Mouse (Mus musculus) midbrain, postnatal 0 days (tissue): ENCODE data around the gene Ggt6. TPM values are rescaled to one million over a fixed set of nuclear protein-coding genes. Genes with fewer than 3 reads are reported as not detected.
"Not testable (repeated sequence)": the region's sequence is repeated elsewhere in the genome, so short reads cannot be mapped to it uniquely, and the experiment has no call there.

Experiments used
- ATAC-seq: fragments of 200-750 bp; cut with Nextera tagmentation; 2 replicates; pipeline ENCODE4 v1.8.0; 2017; ENCODE audit warnings: moderate number of reproducible peaks, mild to moderate bottlenecking, moderate TSS enrichment, moderate library complexity; ENCODE audit not compliant: low FRiP score
- DNase-seq: peaks from one replicate; pipeline ENCODE4 v3.0.0-alpha.2; 2015; ENCODE audit warnings: low spot score
- H3K27ac ChIP-seq: fragments of 300-500 bp; sonication (generic); 2 replicates; pipeline ENCODE4 v1.5.1; 2014; ENCODE audit warnings: low read depth, mild to moderate bottlenecking, low read length, mixed read lengths
- H3K27me3 ChIP-seq: fragments of 300-500 bp; sonication (generic); 2 replicates; pipeline ENCODE4 v1.6.1; 2014; ENCODE audit warnings: low read length, control low read depth, mixed read lengths; ENCODE audit not compliant: insufficient read depth
- H3K36me3 ChIP-seq: fragments of 300-500 bp; sonication (generic); 2 replicates; pipeline ENCODE4 v1.6.1; 2014; ENCODE audit warnings: low read length, control low read depth, mixed read lengths; ENCODE audit not compliant: insufficient read depth
- H3K4me1 ChIP-seq: fragments of 300-500 bp; sonication (generic); 2 replicates; pipeline ENCODE4 v1.6.1; 2014; ENCODE audit warnings: mild to moderate bottlenecking, control low read depth, antibody characterized with exemption, low read length, mixed read lengths; ENCODE audit not compliant: insufficient read depth
- H3K4me2 ChIP-seq: fragments of 300-500 bp; sonication (generic); 2 replicates; pipeline ENCODE4 v1.6.1; 2014; ENCODE audit warnings: low read depth, mild to moderate bottlenecking, low read length, mixed read lengths; ENCODE audit not compliant: poor library complexity, severe bottlenecking
- H3K4me3 ChIP-seq: fragments of 300-500 bp; sonication (generic); 2 replicates; pipeline ENCODE4 v1.5.1; 2014; ENCODE audit warnings: low read depth, mild to moderate bottlenecking, low read length, moderate library complexity
- H3K9ac ChIP-seq: fragments of 300-500 bp; sonication (generic); replicated peaks from 2 replicates; pipeline ENCODE4 v1.6.1; 2014; ENCODE audit warnings: mild to moderate bottlenecking, low read length, moderate library complexity, mixed read lengths; ENCODE audit not compliant: poor library complexity, severe bottlenecking
- H3K9me3 ChIP-seq: fragments of 300-500 bp; sonication (generic); 2 replicates; pipeline ENCODE4 v1.6.1; 2016; ENCODE audit warnings: low read length, control low read depth
- CTCF ChIP-seq: IDR thresholded peaks from 2 replicates; pipeline ENCODE4 v1.5.1; 2016; ENCODE audit warnings: antibody characterized with exemption, mild to moderate bottlenecking
- WGBS: fragments of 180-500 bp; shearing (Covaris S2); extraction: QIAGEN DNeasy Blood & Tissue Kit; methylation state at CpG from one replicate; pipeline ENCODE4 v1.1.7; 2014; 5-methylcytosine and 5-hydroxymethylcytosine counted together
- polyA plus RNA-seq: library from polyadenylated mRNA; unstranded; fragments of >200 nt; fragmentation: Nextera tagmentation; extraction: Ambion mirVana; gene quantifications from 2 replicates; pipeline ENCODE4 v1.2.1, GENCODE M21; 2015
- total RNA-seq: library from RNA; depleted of rRNA; stranded (reverse); fragments of >200 nt; gene quantifications from 2 replicates; pipeline ENCODE4 v1.2.3, GENCODE M21; 2014

Ggt6 gene
- total and polyA plus RNA-seq, 2 experiments from 2014 or later: 1.4 TPM; not detected in 1

DNA sequence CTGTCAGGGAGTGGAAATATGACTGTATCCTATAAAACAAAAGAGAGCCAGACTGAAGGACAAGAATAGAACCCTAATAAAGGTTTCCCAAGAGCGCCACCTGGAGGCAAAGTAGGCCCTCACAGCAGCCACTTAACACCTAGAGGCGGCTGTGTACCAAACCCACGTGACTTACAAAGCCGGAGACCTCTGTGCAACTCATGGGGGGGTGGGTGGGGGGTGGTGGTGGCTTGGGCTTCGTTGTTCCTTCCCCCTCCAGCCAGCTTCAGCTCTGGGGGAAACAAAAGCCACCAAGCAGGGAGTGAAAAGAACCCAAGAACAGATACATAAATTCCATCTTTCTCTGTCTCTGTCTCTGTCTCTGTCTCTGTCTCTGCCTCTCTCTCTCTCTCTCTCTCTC, 6.6 kb upstream of the Ggt6 start:
- H3K4me1 ChIP-seq: no peaks in the 10 kb centered on the region
- no peak overlapping the region for H3K27ac ChIP-seq
- 0% methylated on average over 4 of the region's 5 CpGs for WGBS
- DNase-seq (peak; percentile 80), ATAC-seq (no peak)
- H3K9me3 ChIP-seq: 0 out of 2 replicates have a peak, but pooled peaks cover 3% of the 10 kb centered on the region
- H3K36me3 ChIP-seq: no peaks in the 10 kb centered on the region
- TF ChIP-seq CTCF: peak; percentile 65
- H3K4me2 ChIP-seq: no peak overlapping the region
- H3K27me3 ChIP-seq: no peaks in the 10 kb centered on the region
- no peak overlapping the region for H3K9ac ChIP-seq
- H3K4me3 ChIP-seq: no peak overlapping the region

DNA sequence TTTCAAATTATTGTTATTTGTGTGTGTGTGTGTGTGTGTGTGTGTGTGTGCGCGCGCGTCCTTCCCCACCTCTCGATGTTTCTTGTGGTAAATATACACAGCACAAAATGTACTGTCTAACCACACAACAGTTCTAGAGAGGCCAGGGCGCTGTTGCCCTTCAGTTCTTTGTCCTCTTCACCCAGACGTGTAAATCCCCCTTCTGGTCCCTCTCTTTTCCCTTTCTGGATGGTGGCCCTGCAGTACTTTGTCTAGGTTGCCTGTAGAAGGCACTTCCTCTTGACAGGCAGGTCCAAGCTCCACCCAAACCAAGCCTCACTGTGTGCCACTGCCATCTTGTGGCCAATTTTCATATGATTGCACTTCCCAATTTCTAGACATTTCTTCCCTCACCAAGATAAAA, 6.0 kb upstream of the Ggt6 start:
- H3K4me2 ChIP-seq: no peak overlapping the region
- peak; percentile 60; the same call in 1 of the 2 replicates for ATAC-seq
- H3K9me3 ChIP-seq: 0 out of 2 replicates have a peak, but pooled peaks cover 3% of the 10 kb centered on the region

GRCm38 (mm10) chr11:72430311-72431068, 4.8 kb upstream of the Ggt6 start:
- not testable (repeated sequence) for H3K36me3 ChIP-seq, H3K4me3 ChIP-seq, H3K27ac ChIP-seq, H3K27me3 ChIP-seq, H3K9me3 ChIP-seq, H3K4me1 ChIP-seq, H3K9ac ChIP-seq, H3K4me2 ChIP-seq, DNase-seq, ATAC-seq
- 61% methylated on average over 9 of the region's 9 CpGs for WGBS

More for the DNA sequence above, 6.0 kb upstream of the Ggt6 start:
- no peak overlapping the region for H3K4me3 ChIP-seq
- H3K9ac ChIP-seq: no peak overlapping the region
- no peak overlapping the region for H3K27ac ChIP-seq
- no peaks in the 10 kb centered on the region for H3K4me1 ChIP-seq
- TF ChIP-seq CTCF: peak; percentile 95
- no peaks in the 10 kb centered on the region for H3K36me3 ChIP-seq
- H3K27me3 ChIP-seq: no peaks in the 10 kb centered on the region
- DNase-seq: peak; percentile 77
- WGBS: 42% methylated on average over 7 of the region's 7 CpGs

DNA sequence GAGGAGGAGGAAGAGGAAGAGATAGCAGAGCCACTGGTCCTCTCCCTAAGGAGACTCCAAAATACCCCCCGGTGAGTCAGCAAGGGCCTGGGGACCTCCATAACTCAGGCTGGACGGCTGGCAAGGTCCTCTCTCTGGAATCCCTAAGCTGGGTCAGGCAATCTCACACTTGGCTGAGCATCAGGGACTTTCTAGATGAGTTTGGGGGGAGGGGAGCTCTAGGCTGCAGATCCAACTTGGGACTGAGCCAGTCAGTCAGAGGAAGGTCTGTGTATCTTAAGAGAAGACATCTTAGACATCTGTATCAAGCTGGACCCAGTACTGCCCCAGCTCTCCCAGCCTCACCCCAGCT, 344 bp downstream of the Ggt6 start:
- Histone ChIP-seq H3K4me1 (no peaks in the 10 kb centered on the region), H3K4me3 (no peak overlapping the region), H3K9me3 (no peaks in the 10 kb centered on the region), H3K4me2 (no peak overlapping the region), H3K36me3 (no peaks in the 10 kb centered on the region), H3K27ac (no peak overlapping the region), H3K9ac (no peak overlapping the region), H3K27me3 (no peaks in the 10 kb centered on the region)
- TF ChIP-seq CTCF: no peak
- no peak for ATAC-seq
- peak; percentile 27 for DNase-seq
- 44% methylated on average over 2 of the region's 2 CpGs for WGBS

DNA sequence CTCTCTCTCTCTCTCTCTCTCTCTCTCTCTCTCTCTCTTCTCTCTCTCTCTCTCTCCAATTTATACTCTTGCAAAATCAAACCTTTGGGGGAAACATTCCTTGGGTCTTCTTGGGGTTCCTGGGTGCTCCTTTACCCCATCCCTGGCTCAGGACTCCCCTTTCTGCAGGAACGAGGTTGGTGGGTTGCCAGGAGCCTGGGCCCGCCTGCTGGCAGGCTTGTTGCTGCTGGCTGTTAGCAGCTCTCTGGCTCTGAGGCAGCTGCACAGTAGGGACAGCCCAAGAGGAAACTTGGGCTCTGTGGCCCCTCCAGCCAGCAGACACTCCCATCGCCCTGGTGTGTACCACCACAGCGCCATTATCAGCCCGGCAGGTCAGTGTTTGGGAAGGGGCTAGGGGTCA, 945 bp downstream of the Ggt6 start:
- Histone ChIP-seq H3K4me2 (no peak overlapping the region), H3K4me1 (no peaks in the 10 kb centered on the region), H3K36me3 (no peaks in the 10 kb centered on the region), H3K4me3 (no peak overlapping the region), H3K27ac (no peak overlapping the region), H3K9me3 (no peaks in the 10 kb centered on the region), H3K27me3 (no peaks in the 10 kb centered on the region), H3K9ac (no peak overlapping the region)
- WGBS: 71% methylated on average over 5 of the region's 5 CpGs
- no peak for TF ChIP-seq CTCF
- DNase-seq (no peak), ATAC-seq (no peak)

DNA sequence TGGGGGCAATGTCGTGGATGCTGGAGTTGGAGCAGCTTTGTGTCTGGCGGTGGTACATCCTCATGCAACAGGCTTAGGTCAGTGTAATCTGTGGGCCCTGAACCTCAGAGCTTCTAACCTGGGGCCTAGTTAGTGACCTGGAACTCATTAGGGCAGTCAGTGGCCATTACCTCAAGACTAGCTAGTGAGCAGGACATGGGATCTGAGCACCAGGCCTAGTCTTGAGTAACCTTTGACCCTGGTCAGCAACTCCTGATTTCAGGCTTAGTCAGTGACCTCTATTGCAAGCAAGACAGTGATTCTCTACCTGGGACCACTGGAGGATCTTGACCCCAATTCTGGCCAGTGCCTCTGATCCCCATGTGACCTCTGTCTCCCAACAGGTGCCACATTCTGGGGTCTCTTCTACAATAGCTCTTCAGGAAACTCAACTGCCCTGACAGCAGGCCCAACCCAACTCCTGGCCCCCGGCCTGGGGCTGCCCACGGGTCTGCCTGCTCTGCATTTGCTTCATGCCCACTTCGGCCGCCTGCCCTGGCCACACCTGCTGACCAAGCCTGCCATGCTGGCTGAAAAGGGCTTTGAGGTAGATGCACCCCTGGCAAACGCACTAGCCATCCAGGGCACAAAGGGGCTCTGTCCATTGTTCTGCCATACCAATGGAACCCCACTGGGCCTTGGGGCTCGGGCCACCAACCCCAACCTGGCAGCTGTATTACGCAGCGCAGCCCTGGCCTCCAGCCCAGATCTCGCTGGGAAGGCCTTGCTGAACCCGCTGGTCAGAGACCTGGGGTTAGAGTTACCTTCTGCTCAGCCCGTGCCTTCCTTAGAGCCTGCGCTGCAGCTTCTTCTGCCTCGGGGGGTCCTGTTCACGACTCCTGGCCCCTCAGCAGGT, 1.7 kb downstream of the Ggt6 start:
- H3K4me1 ChIP-seq: peaks cover 2% of the 10 kb centered on the region
- no peak overlapping the region for H3K4me2 ChIP-seq
- no peaks in the 10 kb centered on the region for H3K9me3 ChIP-seq
- ATAC-seq (no peak), DNase-seq (no peak)
- no peaks in the 10 kb centered on the region for H3K36me3 ChIP-seq
- no peak overlapping the region for H3K9ac ChIP-seq
- TF ChIP-seq CTCF: no peak
- no peak overlapping the region for H3K4me3 ChIP-seq
- 77% methylated on average over 16 of the region's 16 CpGs for WGBS
- no peaks in the 10 kb centered on the region for H3K27me3 ChIP-seq
- H3K27ac ChIP-seq: no peak overlapping the region
